Mouse (Mus musculus): ENCODE measurements around the gene Vcp. TPM values are rescaled to one million over a fixed set of nuclear protein-coding genes. Genes with fewer than 3 reads are reported as not detected.

Vcp gene
- 100 to 1,000 TPM; 249 to 263 TPM for total RNA-seq (2021)
- long read RNA-seq, transcript Vcp-201 (17 exons, 3,316 nt), result major isoform, 209 of 249 reads
- long read RNA-seq, partial matches to known transcripts, result 26 of 249 reads
- long read RNA-seq, other reads (novel, unspliced or antisense), result 14 of 249 reads

DNA sequence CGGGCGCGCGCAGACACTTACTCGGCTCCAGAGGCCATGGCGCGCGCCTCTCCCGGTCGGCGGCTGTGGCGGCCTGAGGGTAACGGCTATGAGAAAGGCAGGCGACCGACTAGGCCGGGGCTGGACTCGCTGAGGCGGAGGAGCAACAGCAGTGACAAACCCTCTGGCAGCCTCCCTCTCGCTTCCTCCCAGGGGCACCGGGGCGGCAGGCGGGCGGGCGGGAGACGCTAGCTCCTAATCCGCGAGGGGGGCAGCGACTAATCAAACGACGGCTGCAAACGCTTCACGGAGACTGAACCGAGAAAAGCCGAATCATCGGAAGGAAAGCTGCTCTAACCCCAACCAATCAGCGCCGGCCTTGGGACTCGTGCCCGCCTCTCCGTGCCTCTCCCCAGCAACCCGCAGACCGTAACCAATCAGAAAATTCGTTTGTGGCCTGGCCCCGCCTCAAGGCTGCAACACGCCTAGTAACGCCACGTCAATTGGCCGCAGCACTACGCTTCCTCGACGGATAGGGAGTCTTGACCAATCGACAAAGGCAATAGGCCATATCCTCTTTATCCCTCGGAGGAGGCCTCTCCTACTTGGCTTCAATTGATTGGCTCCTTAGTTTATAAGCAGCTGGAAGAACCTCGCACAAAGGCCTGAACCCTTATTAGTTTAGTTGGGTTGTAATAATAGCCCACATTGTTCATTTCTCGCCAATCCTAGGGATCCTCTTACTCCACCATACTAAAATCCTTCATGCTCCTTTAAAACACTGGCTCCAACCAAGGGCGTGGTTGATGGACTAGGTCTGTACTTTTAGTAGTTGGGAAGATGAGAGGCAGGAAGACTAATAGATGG is at the start of gene Vcp:
TSS of gene Vcp (minus strand) at position 367 of the 846 bp plus-strand sequence.
- peak; percentile 99 to 100 for DNase-seq (ENCODE audit: low spot score in 2 of 2)

DNA sequence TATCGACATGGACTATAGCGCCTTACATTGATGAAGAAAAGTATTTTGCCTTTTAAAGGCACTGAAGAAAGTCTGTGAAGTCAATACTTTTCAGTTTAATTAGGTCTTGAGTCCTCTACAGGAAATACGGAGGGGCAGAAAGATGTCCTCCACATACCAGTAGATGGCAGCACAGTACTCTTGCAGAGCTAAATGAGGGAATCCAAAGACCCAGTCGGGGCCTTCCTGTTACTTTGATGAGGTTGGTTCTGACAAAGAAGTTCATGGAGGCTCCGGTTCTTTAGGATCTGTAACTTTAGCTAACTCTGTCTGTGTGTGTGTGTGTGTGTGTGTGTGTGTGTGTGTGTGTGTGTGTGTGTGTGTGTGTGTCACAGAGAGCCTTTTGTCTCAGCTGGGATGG is 46.9 kb upstream of the Vcp start:
- DNase-seq (ENCODE audit: low spot score in 2 of 2), result peak; percentile 71 to 79

DNA sequence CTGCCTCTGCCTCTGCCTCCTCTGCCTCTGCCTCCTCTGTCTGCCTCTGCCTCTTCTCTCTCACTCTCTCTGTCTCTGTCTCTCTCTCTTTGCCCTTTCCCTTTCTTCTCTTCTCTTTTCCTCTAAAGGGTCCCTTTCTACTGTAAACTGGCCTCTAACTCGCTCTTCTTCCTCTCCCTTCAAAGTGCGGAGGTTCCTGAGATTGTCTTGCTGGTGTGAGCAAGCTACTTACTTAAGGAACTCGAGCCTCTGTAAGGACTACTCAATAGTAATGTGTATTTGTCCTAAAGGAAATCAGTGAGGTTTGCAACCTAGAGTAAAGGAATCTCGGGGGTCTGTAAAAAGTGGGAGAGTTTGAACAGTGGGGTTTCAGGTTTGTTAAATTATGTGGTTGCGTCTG is 46.3 kb upstream of the Vcp start:
- no peak for DNase-seq (ENCODE audit: low spot score in 2 of 2)

DNA sequence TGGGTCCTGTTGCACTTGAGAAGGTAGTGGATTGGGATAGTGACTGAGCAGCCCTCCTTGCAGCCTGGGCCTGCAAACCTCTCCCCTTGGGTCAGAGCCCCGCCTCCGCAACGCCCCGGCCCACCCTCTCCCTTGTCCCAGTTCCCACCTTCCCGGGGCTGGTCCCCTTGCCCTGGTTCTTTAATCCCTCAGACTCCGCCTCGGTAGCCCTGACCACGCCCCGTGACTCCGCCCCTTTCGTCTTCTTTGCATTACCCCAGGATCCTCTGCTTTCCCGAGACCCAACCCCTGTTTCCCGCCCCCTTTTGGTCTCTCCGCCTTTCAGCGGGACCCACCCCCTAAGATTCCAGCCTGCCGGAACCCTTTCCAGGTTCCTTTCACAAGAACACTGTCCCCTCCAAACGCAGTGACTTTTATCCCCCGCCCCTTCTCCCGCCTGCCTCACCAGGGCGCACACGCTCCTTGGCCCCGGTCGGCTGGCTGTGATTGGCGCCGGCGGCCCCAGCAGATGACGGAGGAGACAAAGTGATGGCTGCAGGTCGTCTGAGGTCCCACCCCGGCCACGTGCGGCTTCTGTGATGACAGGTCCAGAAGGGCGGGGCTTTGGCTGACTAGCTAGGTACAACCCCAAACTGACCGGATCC is 45.5 kb upstream of the Vcp start, which contains the start of gene Fam214b:
TSS of gene Fam214b (minus strand) at position 562 of the 644 bp plus-strand sequence.
- DNase-seq (ENCODE audit: low spot score in 2 of 2), result peak; percentile 95 to 96

DNA sequence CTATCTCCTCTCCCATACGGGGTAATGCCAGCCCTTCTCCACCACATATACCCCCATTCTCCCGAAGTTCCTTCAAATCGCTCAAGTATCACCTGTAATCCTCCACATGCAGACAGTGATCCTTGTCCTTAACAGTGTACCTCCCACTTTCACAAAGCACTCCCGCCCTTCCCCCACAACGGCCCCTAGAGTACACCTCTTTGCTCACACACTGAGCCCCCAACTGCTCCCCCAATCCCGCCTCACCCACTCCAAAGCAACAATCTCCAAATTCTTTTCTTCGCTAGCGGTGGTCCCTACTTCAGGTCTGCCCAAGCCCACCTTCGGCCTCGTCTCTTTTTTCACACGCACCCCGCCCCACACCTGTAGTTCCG is 45.0 kb upstream of the Vcp start:
- DNase-seq (ENCODE audit: low spot score in 2 of 2), result peak in 1 of 2 experiments; percentile 44

DNA sequence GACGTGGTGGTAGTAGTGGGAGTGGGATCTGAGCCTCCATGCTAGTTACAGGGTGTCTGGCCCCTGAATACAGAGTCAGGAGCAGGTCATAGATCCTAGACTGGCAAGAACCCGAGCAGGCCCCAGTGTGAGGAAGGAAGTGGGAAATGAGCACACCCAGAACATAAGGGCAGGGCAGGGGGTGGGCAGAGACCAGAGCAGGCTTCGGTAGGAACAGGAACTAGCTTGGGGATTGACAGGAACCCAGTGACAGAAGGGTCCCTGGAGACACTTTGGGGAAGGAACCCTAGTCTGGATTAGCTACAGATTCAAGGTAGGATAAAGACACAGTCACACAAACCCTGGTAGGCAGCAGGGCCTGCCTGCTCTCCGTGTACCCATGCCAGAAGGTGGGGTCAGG is 44.4 kb upstream of the Vcp start:
- no peak for DNase-seq (ENCODE audit: low spot score in 2 of 2)

DNA sequence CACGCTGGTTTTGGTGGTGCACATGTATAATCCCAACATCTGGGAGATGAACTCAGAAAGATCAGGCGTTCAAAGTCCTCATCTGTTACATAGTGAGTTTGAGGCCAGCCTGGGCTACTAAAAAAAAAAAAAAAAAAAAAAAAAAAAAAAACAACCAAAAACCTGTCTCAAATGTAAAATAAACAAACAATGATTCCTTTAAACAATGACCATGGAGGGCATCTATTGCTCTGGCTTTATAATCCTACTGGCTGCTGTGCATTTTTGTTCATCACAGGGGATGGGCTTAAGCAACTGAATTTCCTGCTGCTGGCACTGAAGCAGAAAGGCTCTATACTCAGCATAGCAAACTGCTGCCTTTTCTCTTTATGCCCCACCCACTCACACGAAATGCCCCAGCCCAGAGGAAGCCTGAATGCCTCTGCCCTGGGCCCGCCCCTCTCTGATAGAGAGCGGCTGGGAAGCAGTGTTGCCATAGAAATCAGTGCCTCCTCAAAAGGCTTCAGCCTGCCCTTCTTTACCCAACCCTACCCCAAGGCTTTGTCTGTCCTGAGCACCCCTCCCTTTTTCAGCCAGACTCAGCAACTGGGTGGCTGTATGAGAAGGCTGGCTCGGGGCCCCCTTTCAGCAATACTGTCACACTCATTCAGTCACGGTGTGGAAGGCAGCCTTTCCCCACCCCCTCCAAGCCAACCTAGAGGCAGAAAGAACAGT is 43.5 kb upstream of the Vcp start:
- peak; percentile 48 to 64 for DNase-seq (ENCODE audit: low spot score in 2 of 2)

DNA sequence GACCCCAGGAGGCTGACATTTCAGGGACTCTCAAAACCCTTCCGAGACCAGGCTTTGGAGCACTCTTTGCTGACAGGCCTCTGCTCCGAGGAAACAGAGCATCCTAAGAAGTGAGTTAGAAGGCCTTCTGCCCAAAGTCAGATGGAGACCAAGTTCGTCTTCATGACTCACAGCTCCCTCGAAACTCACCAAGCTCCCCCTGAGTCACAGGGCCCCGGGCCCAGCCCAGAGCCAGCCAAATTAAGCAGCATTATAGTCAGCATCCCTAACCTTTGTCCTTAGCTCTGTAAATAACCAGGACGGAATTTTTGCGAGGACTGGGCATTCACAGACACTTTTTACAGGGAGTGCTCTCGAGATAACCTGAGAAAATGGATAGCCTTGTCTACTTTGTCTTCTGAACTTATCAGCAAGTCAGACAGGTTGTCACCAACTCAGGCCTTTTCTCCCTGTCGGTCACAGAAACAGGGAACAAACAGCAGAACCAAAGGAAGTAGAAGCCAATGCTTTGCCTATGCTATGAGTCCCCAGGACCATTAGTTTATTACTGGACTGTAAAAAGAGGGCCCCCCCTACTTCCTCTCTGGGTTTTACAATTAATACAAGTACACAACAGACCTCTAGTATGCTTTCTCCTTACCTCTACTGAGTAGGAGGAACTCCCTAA is 40.7 kb upstream of the Vcp start:
- DNase-seq (ENCODE audit: low spot score in 2 of 2), result no peak

DNA sequence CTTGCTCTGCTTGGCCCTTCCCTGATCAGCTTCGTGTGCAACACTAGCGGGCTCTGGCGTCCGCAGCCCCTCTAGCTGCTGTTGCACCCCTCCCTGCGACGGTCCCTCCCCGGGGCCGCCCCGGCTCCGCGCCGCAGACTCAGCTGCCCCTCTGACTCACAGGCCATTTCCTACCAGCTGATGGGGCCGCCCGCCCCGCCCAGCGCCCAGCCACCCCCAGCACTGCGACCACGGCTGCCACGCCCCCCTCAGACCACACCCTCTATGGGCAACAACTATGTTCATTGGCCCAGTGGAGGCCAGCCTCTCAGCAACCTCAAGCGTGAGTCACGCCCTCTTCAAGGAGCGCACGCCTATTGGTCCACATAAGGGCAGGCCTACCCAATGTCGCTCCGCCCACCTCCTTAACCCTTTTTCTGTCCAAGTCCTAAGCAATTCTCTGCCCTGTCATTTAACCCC is 39.8 kb upstream of the Vcp start:
- peak; percentile 88 to 93 for DNase-seq (ENCODE audit: low spot score in 2 of 2)

DNA sequence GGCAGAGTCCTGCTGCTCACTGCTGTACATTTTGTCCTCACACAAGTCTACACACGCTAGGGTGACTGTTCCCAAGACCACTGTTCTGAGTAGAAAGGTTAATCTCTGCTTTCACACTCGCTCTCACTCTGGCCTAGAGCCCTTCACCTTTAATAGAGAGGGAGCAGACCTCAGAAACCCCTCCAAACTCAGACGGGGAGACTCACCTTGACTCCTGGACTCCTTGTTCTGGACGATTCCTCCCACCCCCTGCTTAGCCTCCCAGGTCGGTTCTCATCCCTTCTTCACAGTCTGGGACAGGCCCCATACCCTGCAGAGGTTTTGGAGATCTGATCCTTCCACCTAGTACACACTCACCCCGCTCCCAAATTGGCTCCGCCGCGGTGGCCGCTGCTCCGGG is 39.3 kb upstream of the Vcp start:
- peak in 1 of 2 experiments; percentile 31 for DNase-seq (ENCODE audit: low spot score in 2 of 2)

DNA sequence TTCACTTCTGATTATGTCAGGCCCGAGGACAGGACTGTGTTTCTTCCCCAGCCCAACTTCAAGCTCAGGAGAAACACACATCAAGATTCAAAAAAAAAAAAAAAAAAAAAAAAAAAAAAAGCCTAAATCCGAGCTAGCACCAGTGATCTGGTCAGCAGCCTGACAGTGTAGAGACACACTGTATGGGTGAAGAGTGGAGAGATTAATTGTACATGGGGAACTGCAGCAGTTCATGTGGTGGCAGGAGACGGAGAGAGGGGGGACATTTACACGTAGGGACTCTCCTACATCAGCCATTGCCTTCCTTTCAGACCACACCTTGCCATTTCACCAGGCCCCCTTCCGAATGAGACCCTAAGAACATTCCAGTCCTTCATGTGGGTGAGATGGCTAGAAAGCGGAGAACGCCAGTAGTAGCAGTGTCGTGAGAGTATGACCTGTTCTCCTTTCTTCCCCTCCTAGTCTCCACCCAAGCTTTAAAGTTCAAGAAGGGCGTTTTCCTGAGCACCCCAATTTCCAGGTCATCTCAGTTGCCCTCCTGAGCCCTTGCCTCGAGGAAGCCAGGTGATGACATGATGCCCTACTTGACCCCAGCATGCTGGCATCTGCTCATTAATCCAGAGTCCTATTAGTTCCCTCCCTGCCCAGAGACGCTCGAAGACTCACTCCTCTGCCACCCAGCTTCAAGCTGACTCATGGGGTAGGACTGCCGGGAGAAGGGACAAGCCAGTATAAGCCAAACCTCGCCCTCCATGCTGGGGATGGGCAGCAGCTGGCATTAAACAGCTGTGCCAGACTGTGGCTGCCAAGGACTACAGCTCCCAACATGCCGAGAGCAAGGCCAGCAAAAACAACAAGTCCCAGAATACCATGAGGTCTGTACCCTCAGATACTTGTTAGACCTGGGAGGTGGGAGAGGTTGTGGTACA is 38.5 kb upstream of the Vcp start:
- peak; percentile 53 to 65 for DNase-seq (ENCODE audit: low spot score in 2 of 2)

DNA sequence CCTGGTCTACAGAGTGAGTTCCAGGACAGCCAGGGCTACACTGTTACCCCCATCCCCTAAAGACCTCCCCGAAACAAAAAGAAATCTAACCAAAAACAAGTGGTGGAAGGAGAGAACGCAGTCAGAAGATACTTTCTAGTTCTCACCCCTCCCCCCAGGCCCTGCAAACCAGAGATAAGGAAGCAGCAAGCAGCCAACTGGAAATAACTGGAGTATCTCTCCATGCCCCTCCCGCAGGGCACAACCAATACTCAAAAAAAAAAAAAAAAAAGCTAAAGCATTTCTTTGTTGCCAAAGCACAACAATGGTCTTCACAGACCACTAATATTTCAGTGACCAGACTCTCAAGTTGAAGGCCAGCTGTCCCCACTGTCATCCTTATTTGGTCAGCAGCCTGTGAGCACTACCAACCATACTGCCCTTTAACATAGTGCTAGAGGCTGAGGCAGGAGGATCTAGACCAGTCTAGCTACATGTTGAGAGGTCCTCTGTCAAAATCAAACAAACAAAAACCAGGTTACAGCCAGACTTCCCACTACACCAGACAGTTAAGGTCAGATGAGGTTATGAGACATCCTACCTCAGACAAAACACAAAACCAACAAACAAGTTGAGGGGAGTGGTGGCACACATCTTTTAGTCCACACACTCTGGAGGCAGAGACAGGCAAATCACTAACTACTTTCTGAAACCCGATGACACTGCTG is 37.7 kb upstream of the Vcp start:
- DNase-seq (ENCODE audit: low spot score in 2 of 2), result no peak

DNA sequence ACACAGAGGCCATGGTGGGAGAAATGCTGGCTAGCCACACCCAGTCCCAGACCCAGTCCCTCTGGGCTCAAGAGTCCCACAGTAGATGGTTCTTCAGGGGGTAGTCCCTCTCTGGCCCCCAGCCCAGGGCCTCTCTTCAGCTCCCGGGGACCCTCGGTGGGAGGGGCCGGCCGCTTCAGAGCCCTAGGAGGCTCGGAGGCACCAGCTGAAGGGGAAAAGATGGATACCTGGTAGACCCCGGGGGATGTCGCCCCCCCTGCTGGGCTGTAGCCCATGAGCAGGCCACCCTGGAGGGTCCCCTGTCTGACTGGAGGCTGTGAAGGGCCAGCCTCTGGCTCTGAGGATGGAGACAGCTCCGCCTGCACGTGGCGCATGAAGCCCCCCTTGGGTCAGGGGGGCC is 36.0 kb upstream of the Vcp start:
- no peak for DNase-seq (ENCODE audit: low spot score in 2 of 2)

DNA sequence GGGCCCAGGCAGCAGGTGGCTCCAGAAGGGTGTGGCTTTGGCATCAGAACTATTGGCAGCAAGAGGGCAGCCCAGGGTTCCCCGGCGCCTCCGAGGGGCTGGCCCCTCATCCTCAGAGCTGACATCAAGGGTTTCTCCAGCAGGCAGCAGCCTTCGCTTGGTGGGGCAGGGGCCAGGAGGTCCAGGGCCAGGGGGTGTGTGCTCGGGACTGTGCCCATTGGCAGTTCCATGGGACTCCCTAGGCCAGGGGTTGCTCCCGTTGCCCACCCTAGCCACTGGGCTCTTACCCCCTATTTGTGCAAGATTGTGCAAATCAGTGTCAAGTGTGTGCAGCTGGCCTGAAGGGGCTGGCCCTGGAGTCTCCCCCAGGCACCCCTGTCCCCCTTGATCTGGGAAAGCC is 35.5 kb upstream of the Vcp start:
- no peak for DNase-seq (ENCODE audit: low spot score in 2 of 2)

DNA sequence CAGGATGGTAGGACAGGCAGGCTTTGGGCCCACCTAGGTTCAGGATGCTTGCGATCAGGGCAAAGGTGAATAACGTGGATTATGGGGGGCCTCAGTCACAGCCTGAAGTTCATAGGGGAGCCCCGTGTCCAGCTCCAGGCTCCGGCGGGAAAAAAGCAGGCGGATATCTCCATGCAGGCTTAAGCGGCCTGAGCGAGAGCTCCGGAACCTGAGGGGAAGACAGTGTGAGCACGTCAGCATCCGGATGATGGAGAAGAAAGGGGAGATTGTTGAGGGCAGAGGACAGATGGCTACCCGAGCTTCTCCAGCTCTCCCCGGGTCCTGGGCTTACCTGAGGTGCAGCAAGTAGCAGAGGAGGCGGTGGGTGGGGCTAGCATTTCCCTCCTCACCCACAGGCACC is 33.2 kb upstream of the Vcp start:
- no peak for DNase-seq (ENCODE audit: low spot score in 2 of 2)

DNA sequence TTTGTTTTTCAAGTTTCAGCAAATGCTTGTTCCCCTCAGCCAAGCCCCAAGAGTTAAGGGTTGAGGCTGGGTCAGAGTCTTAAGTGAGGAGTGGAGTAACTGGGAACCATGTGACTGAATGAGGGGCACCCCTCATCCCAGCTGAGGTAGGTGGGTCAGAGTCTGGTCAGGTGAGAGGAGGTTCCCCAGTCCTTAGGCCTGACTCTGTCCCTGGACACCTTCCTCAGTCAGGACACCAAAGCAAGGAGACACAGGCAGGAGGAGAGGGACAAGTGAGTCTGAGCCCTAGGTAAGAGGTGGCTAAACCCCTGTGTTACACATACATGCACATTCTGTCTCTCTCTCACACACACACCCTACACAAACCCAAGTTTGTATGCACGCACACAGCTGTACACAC is 32.2 kb upstream of the Vcp start:
- DNase-seq (ENCODE audit: low spot score in 2 of 2), result no peak

DNA sequence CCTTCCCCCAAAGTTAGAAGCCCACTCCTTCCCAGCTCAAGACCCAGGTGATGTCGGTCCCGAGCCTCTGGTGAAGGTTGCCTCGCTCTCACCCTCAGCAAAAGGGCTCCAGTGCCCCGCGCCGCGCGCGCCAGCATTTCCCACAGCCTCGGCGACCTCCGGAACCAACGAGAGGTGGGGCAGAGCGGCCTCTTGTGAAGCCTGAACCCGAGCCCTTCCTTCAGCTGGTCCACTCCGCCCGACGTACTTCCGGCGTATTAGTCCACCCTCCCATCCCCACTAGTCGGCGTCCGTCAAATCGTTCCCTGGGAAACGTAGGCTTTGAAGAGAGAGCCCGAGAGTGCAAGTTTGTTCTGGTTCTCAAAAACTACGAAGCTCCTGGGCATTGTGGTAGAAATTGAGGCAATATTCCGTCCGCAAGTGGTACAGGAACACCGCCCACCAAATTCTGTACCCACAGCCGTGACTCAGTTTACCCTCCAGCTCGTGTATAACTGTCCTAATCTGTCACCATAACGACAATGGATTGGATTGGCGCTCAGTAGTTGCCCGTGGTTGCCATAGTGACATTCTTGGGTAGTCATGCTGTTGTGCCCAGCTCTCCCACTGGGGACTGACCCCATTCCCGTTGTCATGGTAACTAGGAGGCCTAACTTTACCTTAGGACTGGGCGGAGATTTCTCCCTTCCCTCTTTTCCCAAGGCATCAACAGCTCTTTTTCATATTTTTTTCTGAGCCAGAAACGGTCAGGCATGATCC is 31.1 kb upstream of the Vcp start, which contains the start of gene Stoml2:
TSS of gene Stoml2 (minus strand) at position 474 of the 759 bp plus-strand sequence.
- peak; percentile 90 to 92 for DNase-seq (ENCODE audit: low spot score in 2 of 2)

DNA sequence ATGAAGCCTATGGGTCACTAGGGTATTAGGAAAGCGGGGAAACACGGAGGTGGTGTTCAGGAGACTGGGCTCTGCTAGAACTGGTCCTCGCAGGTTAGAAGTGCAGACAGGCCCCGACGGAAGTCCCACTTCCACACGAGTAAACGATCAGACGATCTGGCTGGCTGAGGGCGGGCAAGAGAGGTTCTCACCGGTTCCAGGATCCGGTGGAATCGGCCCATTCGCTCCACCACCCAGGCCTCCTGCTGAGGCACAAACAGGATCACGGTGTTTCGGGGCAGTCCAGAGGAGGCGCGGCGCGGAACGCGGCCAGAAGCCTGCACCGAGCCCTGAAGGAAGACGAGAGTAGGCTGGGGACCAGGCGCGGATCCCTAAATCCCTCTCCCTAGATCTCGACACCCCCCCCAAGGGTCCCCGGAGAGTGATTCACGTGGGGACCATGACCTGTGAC is 30.5 kb upstream of the Vcp start:
- DNase-seq (ENCODE audit: low spot score in 2 of 2), result no peak
